Mouse (Mus musculus) granulocyte monocyte progenitor cell, adult 5-6 weeks (primary cell): ENCODE data around the gene Chic2. TPM values are rescaled to one million over a fixed set of nuclear protein-coding genes. Genes with fewer than 3 reads are reported as not detected.

ENCODE experiments used
- ATAC-seq: replicated peaks from 2 replicates; pipeline ENCODE4 v1.8.0; 2016; ENCODE audit warnings: mild to moderate bottlenecking, moderate TSS enrichment, inconsistent platforms; ENCODE audit not compliant: poor library complexity, severe bottlenecking
- total RNA-seq, 2 experiments: library from RNA; stranded (forward) in 1 of 2; stranded (reverse) in 1 of 2; fragments of 200-712, 200-1000 nt in 1 of 2; fragments of >200 nt in 1 of 2; fragmentation: Nextera tagmentation in 1 of 2; gene quantifications; 2 replicates each; pipeline ENCODE4 v1.2.3; 2014 to 2017

Chic2 gene
- total RNA-seq, 2 experiments from 2014 or later = 14.2 to 58.9 TPM

DNA sequence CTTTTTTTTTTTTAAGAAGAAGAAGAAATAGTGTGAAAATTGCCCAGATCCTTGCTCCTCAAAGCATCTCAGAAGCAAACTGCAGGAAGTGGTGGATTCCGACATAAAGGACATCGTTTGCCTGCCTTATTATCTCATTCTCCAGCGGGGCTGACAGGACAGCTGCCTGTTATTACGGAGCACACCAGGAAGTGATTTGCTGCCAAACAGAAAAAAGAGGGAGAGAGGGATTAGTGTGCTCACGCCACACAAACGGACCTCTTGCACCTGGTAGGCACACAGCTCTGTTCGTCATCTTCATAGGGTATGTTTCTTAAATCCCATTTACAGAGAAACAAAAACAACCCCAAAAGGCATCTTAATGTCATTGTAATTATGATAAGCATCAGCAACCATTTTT lies 64.4 kb downstream of the Chic2 start:
- no peak for ATAC-seq

DNA sequence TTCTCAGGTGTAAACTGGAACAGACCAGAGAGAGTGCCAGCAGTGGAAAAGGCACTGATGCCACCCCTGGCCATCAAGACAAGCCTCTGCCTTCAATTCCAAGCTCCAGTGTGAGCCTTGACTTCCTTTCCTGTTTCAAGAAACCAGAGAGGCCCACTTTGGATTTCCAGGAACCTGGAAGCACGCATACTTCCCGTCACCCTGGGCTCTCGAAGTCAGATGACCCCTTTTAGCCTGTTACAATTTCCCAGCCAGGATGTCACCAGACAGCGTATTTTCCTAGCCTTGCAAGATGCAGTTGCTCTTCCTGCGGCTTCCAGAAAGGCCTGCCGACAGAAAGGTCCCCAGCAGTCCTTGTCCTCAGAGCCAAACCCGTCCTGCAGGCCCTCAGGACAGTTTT lies 65.0 kb downstream of the Chic2 start:
- ATAC-seq = no peak

DNA sequence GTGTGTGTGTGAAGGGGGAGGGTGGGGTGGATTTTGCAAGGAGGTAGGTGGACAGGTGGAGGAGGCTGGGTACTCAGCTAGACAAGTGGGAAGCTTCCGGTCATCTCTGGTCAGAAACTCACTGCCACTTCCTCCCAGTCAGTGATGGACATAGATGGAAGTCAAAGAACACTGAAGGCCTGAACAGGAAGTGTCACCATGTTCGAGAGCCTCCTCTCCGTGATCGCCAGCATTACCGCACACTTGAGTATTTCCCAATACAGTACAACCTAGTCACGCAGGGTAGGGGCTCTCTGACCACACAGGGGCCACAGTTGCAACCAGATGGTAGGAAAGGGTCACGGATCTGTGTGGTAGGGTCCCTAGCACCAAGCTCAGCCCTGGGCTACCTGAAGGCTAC lies 69.1 kb downstream of the Chic2 start:
- ATAC-seq = peak; percentile 81

DNA sequence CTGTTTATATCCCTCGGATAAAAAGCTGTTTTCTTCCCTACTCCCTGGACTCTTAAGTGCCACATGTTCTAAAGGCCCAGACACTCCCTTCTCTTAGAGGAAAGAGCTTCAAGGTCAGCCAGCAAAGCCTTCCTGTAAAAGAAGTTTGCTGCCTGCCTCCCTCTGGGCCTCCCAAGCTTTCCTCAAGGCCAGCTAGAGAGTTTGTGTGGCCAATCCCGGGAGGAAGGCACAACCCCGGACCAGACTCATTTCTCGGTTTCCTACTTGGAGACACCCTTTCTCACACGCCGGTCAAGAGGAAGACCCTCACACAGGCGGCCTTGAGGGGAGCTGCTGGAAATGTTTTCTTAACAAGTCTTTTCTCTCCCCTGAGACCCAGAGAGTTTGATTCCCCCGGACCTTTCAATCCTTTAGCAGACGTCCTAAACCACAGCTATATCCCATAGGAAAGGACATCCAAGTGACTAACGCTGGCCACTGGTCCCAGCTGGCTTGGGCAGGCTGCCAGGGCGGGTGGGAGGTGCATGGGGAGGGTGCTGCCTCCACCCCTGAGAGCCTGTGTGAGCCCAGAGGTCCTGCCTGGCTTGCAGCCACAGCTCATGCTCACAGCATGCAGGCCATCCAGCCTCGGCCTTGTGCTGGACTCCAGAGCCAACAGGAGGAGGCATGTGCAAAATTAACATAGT lies 69.7 kb downstream of the Chic2 start:
- ATAC-seq = no peak

DNA sequence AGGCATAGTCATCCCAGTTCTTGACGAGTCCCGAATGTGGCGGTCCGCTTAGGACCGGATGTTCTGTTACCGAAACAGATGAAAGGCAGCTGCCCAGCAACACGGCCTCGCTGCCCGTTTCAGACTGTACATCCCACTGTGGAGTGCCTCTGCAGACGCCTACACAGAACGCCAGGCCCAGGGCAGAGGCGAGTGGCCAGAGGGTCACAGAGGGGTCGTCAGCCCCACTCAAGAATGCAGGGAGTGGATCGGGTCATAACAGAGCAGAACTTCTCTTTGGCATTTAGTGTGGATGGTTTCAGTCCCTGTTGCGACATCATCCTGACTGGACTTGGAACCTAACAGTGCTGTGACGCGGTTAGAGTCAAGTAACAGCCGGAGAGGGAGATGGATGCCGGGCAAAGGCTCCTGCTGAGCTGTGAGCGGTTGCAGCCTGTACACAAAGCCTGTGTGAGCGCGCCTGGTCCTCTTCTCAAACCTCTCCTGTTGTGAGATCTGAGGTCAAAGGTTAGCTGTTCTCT lies 70.5 kb downstream of the Chic2 start:
- no peak for ATAC-seq

DNA sequence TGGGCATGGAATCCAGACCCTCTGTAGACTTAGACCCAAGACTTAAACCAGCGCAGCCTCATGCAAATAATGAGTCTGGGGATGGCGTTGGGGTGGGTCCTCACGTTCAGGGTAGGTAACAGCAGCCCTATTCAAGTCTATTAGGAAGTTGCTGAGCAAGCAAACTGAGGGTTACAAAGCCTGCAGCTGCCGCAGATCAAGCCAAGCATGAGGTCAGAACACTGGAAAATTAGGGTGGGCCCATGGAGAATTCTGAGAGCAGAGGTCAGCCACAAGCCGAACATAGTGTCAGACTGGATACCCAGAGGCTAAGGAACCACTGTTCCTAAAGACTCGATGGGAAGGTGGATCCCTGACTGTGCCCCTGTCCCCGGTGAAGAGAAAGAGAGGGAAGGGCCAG lies 73.2 kb downstream of the Chic2 start:
- no peak for ATAC-seq

DNA sequence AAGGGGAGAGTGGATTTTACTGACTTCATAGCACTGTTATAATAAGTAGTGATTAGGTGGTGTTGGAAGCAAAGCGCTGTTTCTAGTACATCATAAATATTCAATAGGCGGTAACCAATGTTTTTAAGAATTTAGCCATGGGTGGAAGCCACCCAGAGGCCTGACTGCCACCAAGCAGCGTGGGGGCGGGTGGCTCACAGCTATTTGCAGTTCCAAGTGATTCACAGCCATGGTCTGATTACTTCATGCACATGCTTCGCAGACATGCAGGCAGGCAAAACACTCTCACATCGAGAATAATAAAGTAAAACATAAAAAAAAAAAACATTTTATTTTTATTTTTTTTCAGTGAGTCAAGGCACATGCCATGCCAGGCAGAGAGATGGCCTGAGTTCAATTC lies 75.2 kb downstream of the Chic2 start:
- ATAC-seq = no peak

DNA sequence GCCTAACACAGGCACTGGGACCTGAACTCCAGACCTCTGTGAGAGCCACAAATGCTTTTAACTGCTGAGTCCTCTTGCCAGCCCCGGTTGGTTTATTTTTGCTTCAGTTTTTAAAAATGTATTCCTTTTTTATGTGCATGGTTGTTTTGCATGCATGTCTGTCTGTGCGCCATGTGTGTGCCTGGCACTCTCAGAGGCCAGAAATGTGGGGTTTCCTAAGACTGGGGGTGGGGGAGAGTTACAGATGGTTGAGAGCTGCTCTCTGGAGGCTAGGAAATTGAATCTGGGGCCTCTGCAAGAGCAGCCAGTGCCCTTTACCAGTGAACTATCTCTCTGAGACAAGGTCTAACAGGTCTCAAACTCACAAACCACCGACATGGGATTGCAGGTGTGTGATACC lies 76.7 kb downstream of the Chic2 start:
- ATAC-seq = no peak

DNA sequence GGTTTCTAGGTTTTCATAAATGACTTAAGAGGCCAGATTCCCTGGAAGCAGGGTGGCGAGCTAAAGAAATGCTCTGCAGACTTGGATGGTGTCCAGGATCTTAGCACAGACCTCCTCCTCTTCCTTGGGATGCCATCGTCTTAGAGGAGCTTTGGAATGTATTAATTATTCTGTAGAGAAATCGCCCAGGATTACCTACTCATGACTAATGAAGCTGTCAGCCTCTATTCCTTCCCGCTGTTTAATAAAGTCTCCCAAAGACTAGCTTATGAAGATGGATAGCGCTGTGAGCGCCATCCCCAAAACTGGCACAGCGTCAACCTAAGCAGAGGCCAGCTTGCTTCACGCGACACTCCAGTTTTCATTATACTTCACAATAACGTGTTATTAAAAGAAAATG lies 77.7 kb downstream of the Chic2 start:
- no peak for ATAC-seq

DNA sequence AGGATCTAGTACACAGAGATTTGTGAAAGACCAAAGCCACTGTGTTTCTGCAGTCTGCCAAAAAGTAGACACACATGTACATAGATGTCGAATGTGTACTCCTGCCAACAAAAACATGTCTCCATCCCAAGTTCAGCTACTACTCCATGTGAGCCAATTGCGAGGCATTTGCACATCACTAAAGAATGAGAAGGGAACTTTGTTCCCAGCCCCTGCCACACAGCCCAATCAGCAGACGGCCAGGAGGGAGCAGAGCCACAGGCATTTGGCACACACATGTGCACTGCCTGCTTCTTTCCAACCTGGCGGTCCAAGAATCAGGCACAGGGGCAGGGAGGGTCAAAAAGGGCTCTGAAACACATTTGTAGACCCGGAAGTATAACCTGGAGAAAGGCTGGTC lies 81.8 kb downstream of the Chic2 start:
- ATAC-seq = no peak

DNA sequence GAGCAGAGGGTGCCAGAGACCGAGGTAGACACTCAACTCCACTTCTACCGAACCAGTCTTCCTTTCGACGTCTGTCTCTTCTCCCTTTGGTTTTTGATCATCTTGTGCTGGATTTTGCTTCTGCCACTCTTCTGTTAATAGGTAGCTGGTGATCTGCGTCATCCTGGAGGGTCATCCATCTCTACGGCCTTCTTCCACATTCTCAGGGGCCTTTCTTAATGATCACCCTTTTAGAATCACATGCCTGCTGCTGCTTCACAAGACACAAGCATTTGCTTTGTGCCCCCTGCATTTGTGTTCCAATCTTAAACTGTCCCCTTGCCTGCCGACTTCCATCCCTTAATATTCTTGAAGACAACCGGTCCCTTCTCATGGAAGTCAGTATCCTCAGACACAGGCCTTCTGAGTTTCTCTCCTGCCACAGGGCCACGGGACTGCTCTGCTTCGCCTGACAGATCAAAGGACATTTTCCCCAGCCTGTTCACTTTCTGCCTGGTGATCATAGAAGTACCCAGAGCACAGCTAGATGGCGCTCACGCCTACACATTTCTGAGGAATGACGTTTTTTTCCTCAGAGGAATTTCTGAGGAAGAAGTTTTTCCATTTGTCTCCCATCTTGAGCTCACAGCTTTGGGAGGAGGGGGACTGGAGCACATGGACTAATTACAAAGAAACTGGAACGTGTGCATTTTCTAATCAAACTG lies 83.6 kb downstream of the Chic2 start:
- 0 out of 2 replicates have a peak, but pooled peaks have one; percentile 32 for ATAC-seq

DNA sequence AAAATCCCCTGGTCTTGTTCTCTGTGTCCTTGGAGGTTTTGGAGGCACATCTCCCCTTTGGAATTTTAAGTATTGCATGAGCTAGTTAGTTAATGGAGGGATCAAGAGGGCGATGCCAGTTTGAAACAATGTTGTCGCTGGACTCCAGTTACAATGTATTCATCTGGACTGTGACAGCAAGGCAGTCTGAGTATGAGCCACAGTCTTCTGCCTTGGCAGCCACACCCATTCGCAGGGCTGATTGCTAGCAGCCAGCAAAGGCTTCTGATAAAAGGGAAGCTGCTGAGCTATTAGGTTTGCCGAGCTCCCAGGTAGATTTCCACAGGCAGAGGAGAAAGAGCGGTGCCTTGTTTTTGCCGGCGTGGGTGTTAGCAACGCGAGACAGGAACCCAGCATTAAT lies 84.3 kb downstream of the Chic2 start:
- no peak for ATAC-seq

DNA sequence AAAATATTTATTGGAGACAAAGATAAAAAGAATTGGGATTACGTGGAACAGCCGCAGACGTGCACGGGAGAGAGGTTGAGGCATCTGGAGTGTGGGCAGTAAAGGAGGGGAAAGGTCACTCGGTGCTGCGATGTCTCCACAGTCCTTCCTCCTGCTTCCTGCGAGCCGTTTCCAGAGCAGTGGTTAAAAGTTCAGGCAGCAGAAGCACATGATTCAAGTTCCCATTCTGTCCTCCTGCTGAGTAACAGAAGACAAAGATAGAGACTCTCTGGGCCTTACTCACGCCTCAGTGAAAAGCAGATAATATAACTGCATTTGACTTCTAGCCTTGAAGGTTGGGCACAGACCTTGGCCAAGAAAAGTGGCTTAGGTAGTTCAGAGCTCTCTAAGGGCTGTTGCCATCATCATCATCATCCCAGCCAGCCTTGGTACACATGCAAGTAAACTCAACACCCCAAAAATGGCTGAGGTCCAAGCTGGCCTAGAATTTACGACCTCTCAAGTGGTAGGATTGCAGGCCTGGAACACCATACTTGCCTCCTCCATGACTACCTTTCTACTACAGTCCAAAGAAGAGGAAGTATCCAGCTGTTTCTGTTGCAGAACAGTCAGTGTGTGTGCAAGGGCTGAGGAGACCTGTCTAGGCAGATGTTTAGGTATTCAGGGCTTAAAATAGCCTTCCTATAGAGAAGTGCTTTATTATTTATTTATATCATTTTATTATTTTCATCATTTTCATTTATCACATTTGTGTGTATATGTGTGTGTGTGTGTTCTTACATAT lies 87.1 kb downstream of the Chic2 start:
- ATAC-seq = peak; percentile 73

DNA sequence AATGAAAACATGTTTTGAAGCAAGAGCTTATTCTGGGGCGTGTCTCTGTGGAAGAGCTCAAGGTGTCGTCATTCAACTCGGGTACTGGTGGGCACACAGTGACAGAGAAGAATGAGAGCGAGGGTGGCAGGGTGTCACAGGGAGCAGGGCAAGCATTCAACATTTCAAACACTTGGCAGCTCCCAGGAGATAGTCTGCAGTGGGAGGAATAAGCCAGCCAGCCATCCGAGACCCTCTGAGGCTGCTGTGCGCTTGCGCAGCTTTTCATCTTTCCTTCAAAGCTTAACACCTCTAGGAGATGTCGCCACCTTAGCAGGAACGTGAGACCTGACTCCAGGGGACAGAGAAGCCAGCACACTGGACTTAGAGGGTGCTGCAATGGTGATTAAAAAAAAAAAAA lies 88.2 kb downstream of the Chic2 start:
- no peak for ATAC-seq

DNA sequence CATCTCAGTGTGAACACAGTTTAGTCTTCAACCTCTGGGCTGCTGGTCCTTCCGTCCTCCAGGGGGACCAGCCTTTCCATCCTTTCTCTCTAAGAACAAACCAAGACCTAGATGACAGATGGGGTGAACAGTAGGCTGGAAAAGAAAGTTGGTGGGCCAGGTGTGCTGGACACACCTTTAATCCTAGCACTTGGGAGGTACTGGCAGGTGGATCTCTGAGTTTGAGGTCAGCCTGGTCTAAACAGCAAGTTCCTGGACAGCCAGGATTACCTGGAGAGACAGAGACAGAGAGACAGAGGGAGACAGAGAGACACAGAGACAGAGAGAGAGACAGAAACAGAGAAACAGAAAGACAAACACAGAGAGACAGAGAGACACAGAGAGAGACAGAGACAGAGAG lies 89.0 kb downstream of the Chic2 start:
- no peak for ATAC-seq

DNA sequence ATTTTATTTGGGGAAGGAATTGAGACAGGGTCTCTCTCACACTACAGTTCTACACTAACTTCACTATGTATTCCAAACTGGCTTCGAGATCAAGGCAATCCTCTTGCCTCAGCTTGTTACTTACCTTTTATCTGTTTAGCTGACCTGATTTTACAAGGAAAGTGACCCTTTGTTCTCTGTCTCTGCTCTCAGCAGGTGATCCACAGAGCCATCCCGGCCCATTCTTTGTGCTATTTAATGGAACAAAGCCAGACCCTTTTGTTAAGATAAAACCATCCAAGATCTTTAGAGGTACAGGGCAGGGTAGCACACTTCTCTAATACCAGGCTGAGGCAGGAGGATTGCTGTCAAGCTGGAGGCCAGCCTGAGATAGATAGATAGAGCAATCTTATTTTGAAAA lies 91.6 kb downstream of the Chic2 start:
- no peak for ATAC-seq

DNA sequence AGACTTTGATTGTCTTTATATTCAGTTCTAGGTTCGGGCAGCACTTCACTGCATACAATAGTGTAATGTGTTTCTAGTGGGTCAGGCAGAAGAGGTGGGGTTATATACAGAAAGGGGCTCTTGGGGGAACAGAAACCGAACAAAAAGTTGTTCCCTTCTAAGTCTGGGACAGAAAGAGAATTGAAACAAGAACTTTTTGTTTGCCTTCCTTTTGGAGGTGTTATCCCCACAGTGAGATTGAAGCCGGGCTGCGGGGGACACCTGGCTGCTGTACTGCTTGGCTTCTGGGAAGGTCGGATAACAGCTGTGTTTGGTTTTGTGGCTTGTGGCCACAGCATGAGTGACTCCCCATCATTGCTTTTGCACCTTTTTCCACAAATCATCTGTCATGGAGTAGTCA lies 93.2 kb downstream of the Chic2 start:
- ATAC-seq = peak; percentile 71

DNA sequence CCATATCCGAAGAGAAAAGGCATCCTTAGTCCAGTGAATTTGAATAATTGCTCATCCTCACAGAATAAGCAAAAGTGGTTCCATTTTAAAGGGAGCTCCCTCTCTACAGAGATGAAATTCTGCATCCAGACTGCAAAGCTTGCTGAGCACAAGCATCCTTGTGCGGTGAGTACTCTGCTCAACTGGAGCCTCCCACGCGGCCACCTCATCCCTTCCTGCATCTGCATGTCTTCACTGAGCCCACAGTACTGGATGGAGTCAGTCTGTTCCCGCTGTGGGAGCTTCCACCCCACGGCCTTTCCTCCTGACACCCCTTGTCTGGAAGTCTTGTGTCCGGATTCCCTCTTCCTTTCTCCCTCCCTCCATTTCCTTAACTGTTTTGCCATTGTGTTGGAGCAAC lies 95.3 kb downstream of the Chic2 start:
- ATAC-seq = no peak

DNA sequence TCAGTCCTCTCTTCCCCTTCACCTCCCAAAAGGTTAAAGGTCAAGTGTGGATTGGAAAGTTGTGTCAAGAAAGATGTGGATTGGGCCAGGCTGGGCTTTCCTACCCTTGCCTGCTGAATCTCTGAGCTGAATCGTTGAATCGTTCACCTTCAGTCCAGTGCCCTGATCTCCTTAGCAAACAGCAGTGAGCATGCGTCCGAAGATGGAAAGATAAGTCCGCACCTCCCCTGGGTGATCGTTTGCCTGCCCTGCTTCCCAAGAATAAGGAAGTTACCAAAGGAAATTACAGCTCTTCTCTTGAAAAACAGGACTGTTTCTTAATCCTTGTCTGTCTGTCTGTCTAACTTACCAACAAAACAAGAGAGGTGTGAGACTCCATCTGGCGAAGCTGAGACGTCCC lies 96.1 kb downstream of the Chic2 start:
- ATAC-seq = peak; percentile 23
